8 mouse cellular contexts compared by ENCODE assay signal in genomic region chr6:129049596-129050251, GRCm38 (mm10). TPM values are rescaled to one million over a fixed set of nuclear protein-coding genes. Genes with fewer than 3 reads are reported as not detected.
DNase-seq lines count a peak whose midpoint lies in the region; ATAC-seq and TF ChIP-seq lines count a peak whose summit lies in the region.

No protein-coding gene starts in this region.

- 3% methylated on average over 8 of the region's 8 CpGs for WGBS in heart, embryonic 11.5 days (ENCODE audit: insufficient replicate concordance)
- WGBS in hindbrain, embryonic 13.5 days, result 1% methylated on average over 8 of the region's 8 CpGs
- WGBS in midbrain, embryonic 11.5 days, result 2% methylated on average over 8 of the region's 8 CpGs

- no peak for TF ChIP-seq CTCF in layer of hippocampus, adult 2 months (conservative IDR thresholded peaks at IDR 0.05)

- no peaks in the 10 kb centered on the region for H3K9me3 ChIP-seq in heart, embryonic 11.5 days (replicated peaks; ENCODE audit: control insufficient read depth, low read length)
- H3K9me3 ChIP-seq in hindbrain, embryonic 13.5 days, result no peaks in the 10 kb centered on the region
- H3K9me3 ChIP-seq in midbrain, embryonic 11.5 days (ENCODE audit: control insufficient read depth, low read length), result no peaks in the 10 kb centered on the region

- no peaks in the 10 kb centered on the region for H3K36me3 ChIP-seq in heart, embryonic 11.5 days (ENCODE audit: control insufficient read depth, insufficient read depth, low read length)
- H3K36me3 ChIP-seq in hindbrain, embryonic 13.5 days, result no peaks in the 10 kb centered on the region
- H3K36me3 ChIP-seq in midbrain, embryonic 11.5 days (ENCODE audit: control insufficient read depth, insufficient read depth, low read length), result no peaks in the 10 kb centered on the region

- H3K4me2 ChIP-seq in heart, embryonic 11.5 days, result peak overlapping the region; percentile 62
- H3K4me2 ChIP-seq in hindbrain, embryonic 13.5 days, result peak overlapping the region; percentile 55
- H3K4me2 ChIP-seq in midbrain, embryonic 11.5 days, result peak overlapping the region; percentile 46

- intact Hi-C loops in heart, postnatal 36 days (cut with DNase I), result no loop called here

- no peak overlapping the region for H3K27ac ChIP-seq in heart, embryonic 11.5 days (ENCODE audit: low read depth, low read length)
- no peak overlapping the region for H3K27ac ChIP-seq in hindbrain, embryonic 13.5 days
- no peak overlapping the region for H3K27ac ChIP-seq in midbrain, embryonic 11.5 days (ENCODE audit: low read depth, low read length)
- H3K27ac ChIP-seq in layer of hippocampus, adult 2 months, result no peak overlapping the region

- peak overlapping the region; percentile 31 for H3K4me3 ChIP-seq in heart, embryonic 11.5 days (ENCODE audit: low read depth, low read length)
- H3K4me3 ChIP-seq in hindbrain, embryonic 13.5 days, result peak overlapping the region; percentile 38
- H3K4me3 ChIP-seq in midbrain, embryonic 11.5 days (ENCODE audit: low read depth, low read length), result peak overlapping the region; percentile 20; the same call in 1 of the 2 replicates
- no peak overlapping the region for H3K4me3 ChIP-seq in layer of hippocampus, adult 2 months

- H3K9ac ChIP-seq in heart, embryonic 11.5 days (ENCODE audit: low read depth, low read length), result peak overlapping the region; percentile 47; the same call in 1 of the 2 replicates
- peak overlapping the region; percentile 63 for H3K9ac ChIP-seq in hindbrain, embryonic 13.5 days
- H3K9ac ChIP-seq in midbrain, embryonic 11.5 days (ENCODE audit: low read length), result peak overlapping the region; percentile 42; the same call in 1 of the 2 replicates

- H3K4me1 ChIP-seq in heart, embryonic 11.5 days (ENCODE audit: control insufficient read depth, insufficient read depth, low read length), result no peaks in the 10 kb centered on the region
- peaks cover 4% of the 10 kb centered on the region; the same call in 1 of the 2 replicates for H3K4me1 ChIP-seq in hindbrain, embryonic 13.5 days (replicated peaks)
- peaks cover 4% of the 10 kb centered on the region; the same call in 1 of the 2 replicates for H3K4me1 ChIP-seq in midbrain, embryonic 11.5 days (ENCODE audit: control insufficient read depth, insufficient read depth, low read length)

- H3K27me3 ChIP-seq in heart, embryonic 11.5 days (ENCODE audit: control insufficient read depth, insufficient read depth, low read length), result no peaks in the 10 kb centered on the region
- H3K27me3 ChIP-seq in hindbrain, embryonic 13.5 days, result no peaks in the 10 kb centered on the region
- H3K27me3 ChIP-seq in midbrain, embryonic 11.5 days (ENCODE audit: control insufficient read depth, insufficient read depth, low read length), result no peaks in the 10 kb centered on the region

- DNase-seq in heart, postnatal 36 days, result no peak
- peak; percentile 9 for DNase-seq in WW6 (ENCODE audit: low read depth, low spot score)
- peak; percentile 90 for DNase-seq in midbrain, embryonic 11.5 days (ENCODE audit: low spot score, missing footprints)
- no peak for DNase-seq in layer of hippocampus, adult 2 months (ENCODE audit: low spot score in 2 of 2)
- no peak for DNase-seq in layer of hippocampus, adult 18-20 months (ENCODE audit: low spot score in 2 of 2)
- DNase-seq in adrenal gland, postnatal 25 days, result no peak

- no peak for ATAC-seq in heart, embryonic 11.5 days (replicated peaks; ENCODE audit: insufficient number of reproducible peaks, low FRiP score, low TSS enrichment)
- peak; percentile 56 for ATAC-seq in hindbrain, embryonic 13.5 days (ENCODE audit: low FRiP score)
- ATAC-seq in midbrain, embryonic 11.5 days (ENCODE audit: low FRiP score), result peak; percentile 61

RNA-seq across cellular contexts. Expression of gene Klrb1f, which starts 4.0 kb away (rescaled TPM):
- polyA plus RNA-seq in heart, embryonic 11.5 days (2014; fragmentation: Nextera tagmentation; extraction: Ambion mirVana), result 0.40 TPM in 1 of 2 replicates, not detected in the other
- total RNA-seq in heart, postnatal 36 days (2021), result not detected
- 0.23 and 0.25 TPM in 2 replicates for polyA plus RNA-seq in hindbrain, embryonic 13.5 days (2015; fragmentation: Nextera tagmentation; extraction: Ambion mirVana)
- polyA plus RNA-seq in midbrain, embryonic 11.5 days (2014; fragmentation: Nextera tagmentation; extraction: Ambion mirVana), result 0.23 and 0.28 TPM in 2 replicates
- total RNA-seq in layer of hippocampus, adult 2 months (2021), result not detected
- not detected for total RNA-seq in layer of hippocampus, adult 18-20 months (2021)
- total RNA-seq in adrenal gland, postnatal 25 days (2021), result not detected in 2 replicates

RNA-seq across cellular contexts. Expression of gene Clec2e, which starts 51.0 kb away (rescaled TPM):
- polyA plus RNA-seq in heart, embryonic 11.5 days (2014; fragmentation: Nextera tagmentation; extraction: Ambion mirVana), result not detected in 2 replicates
- not detected for total RNA-seq in heart, postnatal 36 days (2021)
- not detected in 2 replicates for polyA plus RNA-seq in hindbrain, embryonic 13.5 days (2015; fragmentation: Nextera tagmentation; extraction: Ambion mirVana)
- polyA plus RNA-seq in midbrain, embryonic 11.5 days (2014; fragmentation: Nextera tagmentation; extraction: Ambion mirVana), result not detected in 2 replicates
- total RNA-seq in layer of hippocampus, adult 2 months (2021), result not detected
- not detected for total RNA-seq in layer of hippocampus, adult 18-20 months (2021)
- total RNA-seq in adrenal gland, postnatal 25 days (2021), result not detected in 2 replicates

Comparison
In these comparisons a context has a peak if more than half of its experiments do, and no peak if none do; other contexts are left out.
1. DNase-seq: peak in WW6 (single experiment) and midbrain, embryonic 11.5 days (single experiment); none in heart, postnatal 36 days (0 of 2), layer of hippocampus, adult 2 months (0 of 2), layer of hippocampus, adult 18-20 months (0 of 2) and adrenal gland, postnatal 25 days (single experiment).
2. Peak in every context shown above with its lines, with median percentiles within 50 percentile points of each other: H3K4me2 ChIP-seq and H3K9ac ChIP-seq.